Mouse (Mus musculus) splenic B cell, adult 2 months (primary cell): Measurements from ENCODE around the gene Wnk2.

Experiments used
- DNase-seq: peaks from one replicate; pipeline ENCODE4 v3.0.0-alpha.2; 2011; ENCODE audit warnings: low read depth, low spot score
- H3K27me3 ChIP-seq: 2 replicates; pipeline ENCODE4 v1.6.1; 2012; ENCODE audit warnings: mild to moderate bottlenecking, low read length, moderate library complexity, mixed read lengths; ENCODE audit not compliant: control insufficient read depth, poor library complexity, insufficient read depth, severe bottlenecking
- H3K36me3 ChIP-seq: 2 replicates; pipeline ENCODE4 v1.6.1; 2012; ENCODE audit warnings: mild to moderate bottlenecking, low read length, moderate library complexity, mixed read lengths; ENCODE audit not compliant: control insufficient read depth, poor library complexity, insufficient read depth, severe bottlenecking

Wnk2 gene

DNA sequence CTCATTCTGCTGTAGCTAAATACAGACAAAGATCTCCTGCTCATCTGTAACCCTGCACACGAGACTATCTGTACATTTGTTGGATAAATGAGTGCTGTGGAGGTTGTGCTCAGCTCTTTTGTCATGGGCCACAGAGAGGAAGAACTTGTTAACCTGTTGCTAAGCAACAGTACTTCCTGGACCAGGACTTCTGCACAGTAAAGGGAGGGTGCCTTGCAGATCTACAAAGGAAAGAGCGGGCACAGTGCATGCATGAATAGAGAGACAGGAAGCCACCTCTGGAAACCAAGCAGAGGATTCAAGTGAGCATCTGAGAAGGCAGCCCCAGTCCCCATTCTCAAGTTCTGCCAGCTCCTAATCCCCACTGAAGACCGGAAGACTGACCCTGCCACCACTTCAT lies 152.9 kb downstream of the Wnk2 start:
- peak; percentile 23 for DNase-seq
- Histone ChIP-seq H3K36me3 (no peaks in the 10 kb centered on the region), H3K27me3 (no peaks in the 10 kb centered on the region)

DNA sequence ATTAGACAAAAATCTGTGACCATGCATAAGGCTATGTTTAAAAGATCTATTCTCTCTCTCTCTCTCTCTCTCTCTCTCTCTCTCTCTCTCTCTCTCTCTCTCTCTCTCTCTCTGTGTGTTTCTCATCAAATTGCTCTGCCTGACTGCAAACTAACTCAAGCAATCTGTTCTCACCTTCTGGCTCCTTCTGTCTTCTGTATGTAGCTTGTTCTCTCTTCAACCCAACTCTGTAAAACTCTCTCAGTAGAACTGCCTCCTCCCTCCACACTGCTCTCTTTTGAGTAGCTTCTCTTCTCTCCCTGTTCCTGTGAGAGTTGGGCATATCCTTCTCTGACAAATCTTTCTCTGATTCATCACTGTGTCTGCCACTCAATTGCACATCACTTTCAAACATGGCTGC lies 154.9 kb downstream of the Wnk2 start:
- DNase-seq = no peak
- H3K36me3 ChIP-seq = no peaks in the 10 kb centered on the region
- no peaks in the 10 kb centered on the region for H3K27me3 ChIP-seq

DNA sequence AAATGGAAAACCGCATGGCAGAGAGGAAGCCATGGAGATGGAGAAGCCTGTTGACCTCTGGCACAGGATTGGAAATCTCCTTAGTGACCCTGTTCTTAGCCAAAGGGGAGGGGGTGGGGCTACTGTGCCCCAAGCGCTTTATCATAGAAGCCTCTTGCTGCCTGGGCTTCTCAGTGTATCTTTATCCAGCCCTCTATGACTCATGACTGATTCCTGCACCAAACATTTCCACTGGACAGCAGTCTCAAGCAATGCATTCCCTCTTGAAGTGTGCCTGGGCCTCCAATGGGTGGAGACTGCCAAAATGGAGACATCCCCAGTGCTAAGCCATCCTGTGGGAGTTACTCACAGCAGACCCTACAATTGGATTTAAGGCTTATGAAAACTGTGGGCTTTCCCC lies 157.7 kb downstream of the Wnk2 start:
- Histone ChIP-seq H3K36me3 (no peaks in the 10 kb centered on the region), H3K27me3 (no peaks in the 10 kb centered on the region)
- no peak for DNase-seq
